Mouse (Mus musculus): Measurements from ENCODE around the gene Kcng3.

Gene Kcng3

GRCm38 (mm10) chr17:83630787-83631678 lies 662 bp downstream of the Kcng3 start:
- no peak for DNase-seq (ENCODE audit: low read depth, low spot score)

DNA sequence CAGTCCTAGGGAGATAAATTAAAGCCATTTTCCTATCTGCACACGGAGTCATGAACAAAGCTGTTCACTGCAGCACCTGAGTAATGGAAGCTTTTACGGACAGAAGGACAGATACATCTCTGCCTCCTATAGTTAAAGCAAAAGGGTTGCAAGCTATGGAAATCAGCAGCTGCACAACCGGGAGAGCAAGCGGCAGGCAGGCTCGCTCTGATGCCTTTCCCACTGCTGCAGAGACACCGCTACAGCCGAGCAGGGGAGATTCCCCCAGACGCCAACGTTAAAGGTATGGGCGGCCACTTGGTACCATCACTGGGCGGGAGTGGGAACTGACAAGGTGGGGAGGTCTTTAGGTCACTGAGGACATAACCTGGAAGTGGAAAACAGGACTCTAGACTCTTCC lies 17.8 kb downstream of the Kcng3 start:
- DNase-seq (ENCODE audit: low read depth, low spot score) = no peak

DNA sequence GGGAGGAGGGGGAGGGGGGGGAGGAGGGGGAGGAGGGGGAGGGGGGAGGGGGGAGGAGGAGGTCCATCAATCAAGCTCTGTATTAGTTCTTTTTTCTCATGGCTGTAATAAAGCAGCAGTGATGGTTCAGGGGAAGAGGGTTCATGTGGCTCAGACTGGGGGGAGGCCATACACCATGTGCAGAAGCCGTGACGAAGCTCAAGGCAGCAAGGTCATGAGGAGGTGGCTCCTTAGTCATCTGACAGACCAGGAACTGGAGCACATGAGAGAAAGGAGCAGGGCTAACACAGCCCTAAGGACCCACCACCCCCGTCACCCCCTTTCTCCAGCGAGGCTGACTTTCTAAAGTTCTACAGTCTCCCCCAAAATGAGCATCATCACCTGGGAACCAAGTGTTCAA lies 22.2 kb downstream of the Kcng3 start:
- no peak for DNase-seq (ENCODE audit: low read depth, low spot score)

- no peak for DNase-seq (ENCODE audit: low read depth, low spot score)
These were observed 30.7 kb downstream of the Kcng3 start for GRCm38 (mm10) chr17:83600976-83601375.

GRCm38 (mm10) chr17:83595966-83596365 lies 35.7 kb downstream of the Kcng3 start:
- DNase-seq (ENCODE audit: low read depth, low spot score) = no peak

DNA sequence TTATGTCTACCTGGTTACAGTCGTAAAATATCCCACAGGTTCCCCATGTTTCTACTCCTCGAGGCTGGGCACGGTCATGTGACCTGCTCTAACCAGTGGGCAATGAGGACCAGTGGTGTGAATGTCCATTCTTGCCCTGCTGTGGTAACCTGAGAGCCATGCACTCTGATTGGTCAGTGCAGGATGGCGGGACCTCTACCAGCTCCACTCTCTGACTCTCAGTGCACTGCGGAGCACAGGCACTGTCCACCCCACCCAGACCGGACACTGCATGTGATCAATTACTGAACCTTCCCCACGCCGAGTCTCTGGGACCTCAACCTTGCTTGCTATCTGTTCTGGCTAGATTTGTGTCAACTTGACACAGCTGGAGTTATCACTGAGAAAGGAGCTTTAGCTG lies 37.2 kb downstream of the Kcng3 start:
- DNase-seq (ENCODE audit: low read depth, low spot score) = no peak

DNA sequence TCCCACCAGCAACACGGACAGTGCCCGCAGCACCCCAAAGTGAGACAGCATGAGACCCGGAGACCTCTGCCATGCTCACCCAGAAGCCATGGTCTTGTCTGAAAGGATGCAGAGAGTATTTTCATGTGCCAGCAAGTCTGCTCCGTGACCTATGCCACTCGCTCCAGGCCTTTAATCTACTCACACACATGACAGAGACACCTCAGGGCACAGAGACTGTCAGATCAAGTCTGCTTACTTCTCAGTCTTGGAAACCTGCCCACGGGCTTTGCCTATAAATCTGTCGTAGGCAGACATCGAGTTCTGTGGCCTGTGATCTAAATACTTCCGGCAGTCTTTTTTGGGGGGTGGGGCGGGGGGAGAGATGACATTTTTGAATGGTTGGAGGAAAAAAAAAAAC lies 38.3 kb downstream of the Kcng3 start:
- DNase-seq (ENCODE audit: low read depth, low spot score) = no peak

- no peak for DNase-seq (ENCODE audit: low read depth, low spot score)
These were observed 42.9 kb downstream of the Kcng3 start for GRCm38 (mm10) chr17:83588663-83589341.

GRCm38 (mm10) chr17:83587731-83588130 lies 44.0 kb downstream of the Kcng3 start:
- DNase-seq (ENCODE audit: low read depth, low spot score) = peak; percentile 75

- no peak for DNase-seq (ENCODE audit: low read depth, low spot score)
These were observed 49.1 kb downstream of the Kcng3 start for GRCm38 (mm10) chr17:83582585-83582984.

GRCm38 (mm10) chr17:83580734-83581133 lies 51.0 kb downstream of the Kcng3 start:
- no peak for DNase-seq (ENCODE audit: low read depth, low spot score)

- no peak for DNase-seq (ENCODE audit: low read depth, low spot score)
These were observed 54.8 kb downstream of the Kcng3 start for GRCm38 (mm10) chr17:83576810-83577371.

DNA sequence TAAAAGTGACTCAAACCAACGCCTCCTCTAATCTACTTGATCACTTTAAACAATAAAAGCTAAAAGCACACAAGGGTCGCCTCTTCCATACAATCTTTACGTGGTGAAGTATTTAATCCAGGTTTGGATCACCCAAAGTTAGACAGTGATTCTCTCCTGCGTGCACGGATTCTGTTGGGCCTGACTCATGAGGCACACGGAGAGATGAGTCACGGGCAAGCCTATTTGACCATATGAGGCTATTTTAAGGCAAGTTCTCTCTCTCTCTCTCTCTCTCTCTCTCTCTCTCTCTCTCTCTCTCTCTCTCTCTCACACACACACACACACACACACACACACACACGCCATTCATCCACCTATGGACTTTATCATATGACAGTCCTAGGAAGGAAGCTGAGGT lies 57.1 kb downstream of the Kcng3 start:
- DNase-seq (ENCODE audit: low read depth, low spot score) = no peak

- no peak for DNase-seq (ENCODE audit: low read depth, low spot score)
These were observed 58.6 kb downstream of the Kcng3 start for GRCm38 (mm10) chr17:83573128-83573527.

- no peak for DNase-seq (ENCODE audit: low read depth, low spot score)
These were observed 59.3 kb downstream of the Kcng3 start for GRCm38 (mm10) chr17:83572366-83572765.

- DNase-seq (ENCODE audit: low read depth, low spot score) = no peak
These were observed 64.3 kb downstream of the Kcng3 start for GRCm38 (mm10) chr17:83567375-83567774.

- DNase-seq (ENCODE audit: low read depth, low spot score) = no peak
These were observed 66.2 kb downstream of the Kcng3 start for GRCm38 (mm10) chr17:83565506-83565905.

GRCm38 (mm10) chr17:83564119-83564820 lies 67.4 kb downstream of the Kcng3 start:
- DNase-seq (ENCODE audit: low read depth, low spot score) = no peak

DNA sequence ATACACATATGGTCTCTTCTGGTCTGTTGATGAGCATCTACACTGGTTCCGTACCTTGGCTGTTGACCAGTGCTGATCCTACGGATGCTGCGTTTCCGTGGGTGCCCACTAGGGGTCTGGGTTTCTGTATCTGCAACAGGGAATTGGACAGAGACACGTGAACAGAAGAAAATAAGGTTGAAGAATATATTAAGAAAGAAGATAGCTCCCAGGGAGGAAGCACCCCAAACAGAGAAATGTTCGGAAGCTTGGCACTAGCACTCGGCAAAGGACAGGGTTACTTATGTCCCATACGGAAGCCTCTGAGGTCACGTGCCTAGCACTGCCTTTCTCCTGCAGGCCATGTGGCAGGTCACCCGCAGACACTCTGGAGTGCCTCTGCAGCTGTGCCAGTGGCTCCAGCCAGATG lies 68.0 kb downstream of the Kcng3 start:
- DNase-seq (ENCODE audit: low read depth, low spot score) = no peak

DNA sequence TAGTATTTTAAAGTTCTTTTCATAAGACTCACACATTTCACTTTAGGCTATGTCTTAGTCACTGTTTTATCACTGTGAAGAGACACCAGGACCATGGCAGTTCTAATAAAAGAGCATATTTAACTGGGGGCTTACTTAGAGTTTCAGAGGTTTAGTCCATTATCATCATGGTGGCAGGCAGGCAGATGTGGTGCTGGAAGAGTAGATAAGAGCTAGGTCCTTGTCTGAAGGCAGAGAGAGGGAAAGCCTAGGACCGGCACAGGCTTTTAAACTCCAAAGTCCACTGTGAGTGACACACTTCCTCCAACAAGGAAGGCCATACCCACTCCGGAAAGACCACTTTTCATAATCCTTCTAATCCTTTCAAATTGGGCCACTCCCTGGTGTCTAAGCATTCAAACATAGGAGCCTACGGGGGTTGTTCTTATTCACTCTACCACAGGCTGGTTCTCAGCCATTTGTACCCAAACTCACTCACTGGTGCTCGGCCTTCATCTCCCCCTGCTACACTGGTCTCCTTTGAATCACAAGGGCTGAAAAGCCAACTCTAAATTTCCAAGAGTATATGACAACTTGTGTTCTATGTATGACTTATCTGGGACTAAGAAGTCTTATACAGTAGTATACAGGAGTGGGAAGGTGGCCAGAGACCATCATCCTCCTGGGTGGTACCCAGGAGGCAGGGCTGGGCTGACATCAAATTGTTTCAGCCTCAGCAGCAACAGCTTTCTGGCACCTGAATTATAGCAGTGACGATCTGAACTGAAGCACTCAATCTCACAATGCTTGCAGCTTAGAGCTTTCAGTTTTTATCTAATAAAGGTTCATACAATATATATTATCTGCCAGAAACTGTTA lies 69.3 kb downstream of the Kcng3 start:
- DNase-seq (ENCODE audit: low read depth, low spot score) = no peak

GRCm38 (mm10) chr17:83559081-83559480 lies 72.6 kb downstream of the Kcng3 start:
- no peak for DNase-seq (ENCODE audit: low read depth, low spot score)
